Mouse (Mus musculus) spleen, adult 18-20 months (tissue): Measurements from ENCODE around the gene Samd4.

Experiments used
- DNase-seq, 2 experiments: peaks; one replicate each; pipeline ENCODE4 v3.0.0; 2022; ENCODE audit warnings: mixed read lengths in 2 of 2

Gene Samd4

GRCm38 (mm10) chr14:47111341-47111740, 228.7 kb downstream of the Samd4 start:
- no peak for DNase-seq

GRCm38 (mm10) chr14:47115154-47115553, 232.5 kb downstream of the Samd4 start:
- no peak for DNase-seq

GRCm38 (mm10) chr14:47116062-47116762, 233.6 kb downstream of the Samd4 start:
- DNase-seq = no peak

GRCm38 (mm10) chr14:47117522-47117921, 234.9 kb downstream of the Samd4 start:
- DNase-seq = no peak

GRCm38 (mm10) chr14:47127987-47128386, 245.3 kb downstream of the Samd4 start:
- no peak for DNase-seq

GRCm38 (mm10) chr14:47133948-47134347, 251.3 kb downstream of the Samd4 start:
- no peak for DNase-seq

GRCm38 (mm10) chr14:47136637-47137036, 254.0 kb downstream of the Samd4 start:
- no peak for DNase-seq

GRCm38 (mm10) chr14:47138853-47139252, 256.2 kb downstream of the Samd4 start:
- no peak for DNase-seq

GRCm38 (mm10) chr14:47144326-47144725, 261.7 kb downstream of the Samd4 start:
- DNase-seq = no peak

- DNase-seq = no peak
Measured at GRCm38 (mm10) chr14:47151306-47151705, 268.7 kb downstream of the Samd4 start.

GRCm38 (mm10) chr14:47154303-47154702, 271.6 kb downstream of the Samd4 start:
- no peak for DNase-seq
